Mouse (Mus musculus): ENCODE measurements around the gene Ppp2r5d.

GRCm38 (mm10) chr17:46662730-46663129 is 42.2 kb downstream of the Ppp2r5d start:
- TF ChIP-seq GATA1 (IDR thresholded peaks at IDR 0.05; ENCODE audit: low read length) = no peak
- no peak for TF ChIP-seq TAL1 (IDR thresholded peaks at IDR 0.05; ENCODE audit: low read length)

All from erythroblast, embryonic 14.5 days (primary cell).